Mouse (Mus musculus) testis, adult 2 months (tissue): ENCODE results near the gene Tmed4.

Experiments used
- CTCF ChIP-seq: fragments of 200-500 bp; IDR thresholded peaks from 2 replicates; pipeline ENCODE4 v1.5.1; 2012; ENCODE audit warnings: low read depth, mild to moderate bottlenecking, inconsistent platforms, low read length, moderate library complexity; ENCODE audit not compliant: control insufficient read depth, insufficient read depth, insufficient replicate concordance
- POLR2A ChIP-seq: fragments of 200-500 bp; IDR thresholded peaks from 2 replicates; pipeline ENCODE4 v1.6.1; 2012; ENCODE audit warnings: low read depth, mild to moderate bottlenecking, inconsistent platforms, low read length, moderate library complexity; ENCODE audit not compliant: control insufficient read depth

GRCm38 (mm10) chr11:6296077-6296476 is 21.4 kb upstream of the Tmed4 start:
- TF ChIP-seq CTCF (no peak), POLR2A (no peak)
